Mouse (Mus musculus): ENCODE data around the gene Nodal. TPM values are rescaled to one million over a fixed set of nuclear protein-coding genes. Genes with fewer than 3 reads are reported as not detected.
"Not testable (repeated sequence)": the region's sequence is repeated elsewhere in the genome, so short reads cannot be mapped to it uniquely, and the experiment has no call there.

Nodal gene
- total RNA-seq, 1 experiment from 2014 or later, result not detected

DNA sequence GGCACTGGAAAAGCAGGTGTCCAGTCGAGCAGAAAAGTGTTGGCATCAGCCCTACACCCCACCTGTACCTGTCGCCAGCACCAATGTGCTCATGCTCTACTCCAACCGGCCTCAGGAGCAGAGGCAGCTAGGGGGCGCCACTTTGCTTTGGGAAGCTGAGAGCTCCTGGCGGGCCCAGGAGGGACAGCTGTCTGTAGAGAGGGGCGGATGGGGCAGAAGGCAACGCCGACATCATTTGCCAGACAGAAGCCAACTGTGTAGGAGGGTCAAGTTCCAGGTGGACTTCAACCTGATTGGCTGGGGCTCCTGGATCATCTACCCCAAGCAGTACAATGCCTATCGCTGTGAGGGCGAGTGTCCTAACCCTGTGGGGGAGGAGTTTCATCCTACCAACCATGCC, 5.5 kb downstream of the Nodal start:
- ATAC-seq (replicated peaks; ENCODE audit: insufficient number of reproducible peaks, low FRiP score, low TSS enrichment, poor library complexity, severe bottlenecking), result no peak

GRCm38 (mm10) chr10:61424500-61424899, 6.7 kb downstream of the Nodal start:
- ATAC-seq (replicated peaks; ENCODE audit: insufficient number of reproducible peaks, low FRiP score, low TSS enrichment, poor library complexity, severe bottlenecking), result no peak

- ATAC-seq (replicated peaks; ENCODE audit: insufficient number of reproducible peaks, low FRiP score, low TSS enrichment, poor library complexity, severe bottlenecking), result no peak
Measured at GRCm38 (mm10) chr10:61425047-61425446, 7.3 kb downstream of the Nodal start.

- ATAC-seq (replicated peaks; ENCODE audit: insufficient number of reproducible peaks, low FRiP score, low TSS enrichment, poor library complexity, severe bottlenecking), result no peak
Measured at GRCm38 (mm10) chr10:61426251-61426757, 8.5 kb downstream of the Nodal start.

DNA sequence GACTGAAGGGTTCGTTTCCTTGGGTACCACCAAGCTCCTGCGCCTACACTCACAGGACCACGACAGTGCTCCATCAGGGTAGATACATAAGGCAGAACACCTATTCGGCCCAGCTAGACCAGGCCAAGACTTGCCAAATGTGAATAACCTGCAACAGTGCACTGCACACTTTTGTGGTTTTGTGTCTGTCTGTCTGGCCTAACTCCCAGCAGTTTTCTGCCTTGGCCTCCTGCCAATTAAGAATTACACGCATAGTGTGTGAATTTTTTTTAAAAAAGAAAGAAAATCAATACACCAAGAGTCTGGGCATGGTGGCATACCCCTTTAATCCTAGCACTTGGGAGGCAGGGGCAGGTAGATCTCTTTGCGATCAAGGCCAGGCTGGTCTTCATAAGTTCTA, 10.2 kb downstream of the Nodal start:
- no peak for ATAC-seq (replicated peaks; ENCODE audit: insufficient number of reproducible peaks, low FRiP score, low TSS enrichment, poor library complexity, severe bottlenecking)

GRCm38 (mm10) chr10:61428416-61428815, 10.6 kb downstream of the Nodal start:
- no peak for ATAC-seq (replicated peaks; ENCODE audit: insufficient number of reproducible peaks, low FRiP score, low TSS enrichment, poor library complexity, severe bottlenecking)

GRCm38 (mm10) chr10:61429043-61429442, 11.3 kb downstream of the Nodal start:
- no peak for ATAC-seq (replicated peaks; ENCODE audit: insufficient number of reproducible peaks, low FRiP score, low TSS enrichment, poor library complexity, severe bottlenecking)

DNA sequence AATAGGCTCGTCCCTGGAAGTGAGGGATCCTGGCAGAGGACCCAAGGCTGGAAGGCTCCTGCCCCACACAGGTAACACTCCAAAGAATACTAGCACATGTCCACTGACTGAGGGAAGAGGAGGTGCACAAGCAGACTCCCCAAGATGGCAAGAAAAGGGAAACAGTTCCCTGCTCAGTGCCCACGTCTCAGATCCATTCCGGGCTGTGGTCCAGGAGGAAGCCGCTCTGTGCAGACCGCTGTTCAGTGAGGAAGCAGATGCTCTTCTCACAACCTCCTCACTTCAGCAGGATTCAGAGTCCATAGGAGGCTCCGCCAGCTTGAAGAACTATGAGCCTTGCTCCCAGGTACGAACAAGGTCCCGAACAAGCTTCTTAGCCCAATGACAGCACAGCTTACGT, 13.6 kb downstream of the Nodal start:
- no peak for ATAC-seq (replicated peaks; ENCODE audit: insufficient number of reproducible peaks, low FRiP score, low TSS enrichment, poor library complexity, severe bottlenecking)

GRCm38 (mm10) chr10:61440202-61440800, 22.5 kb downstream of the Nodal start:
- ATAC-seq (replicated peaks; ENCODE audit: insufficient number of reproducible peaks, low FRiP score, low TSS enrichment, poor library complexity, severe bottlenecking), result no peak

GRCm38 (mm10) chr10:61443456-61443855, 25.7 kb downstream of the Nodal start:
- ATAC-seq (replicated peaks; ENCODE audit: insufficient number of reproducible peaks, low FRiP score, low TSS enrichment, poor library complexity, severe bottlenecking), result no peak

DNA sequence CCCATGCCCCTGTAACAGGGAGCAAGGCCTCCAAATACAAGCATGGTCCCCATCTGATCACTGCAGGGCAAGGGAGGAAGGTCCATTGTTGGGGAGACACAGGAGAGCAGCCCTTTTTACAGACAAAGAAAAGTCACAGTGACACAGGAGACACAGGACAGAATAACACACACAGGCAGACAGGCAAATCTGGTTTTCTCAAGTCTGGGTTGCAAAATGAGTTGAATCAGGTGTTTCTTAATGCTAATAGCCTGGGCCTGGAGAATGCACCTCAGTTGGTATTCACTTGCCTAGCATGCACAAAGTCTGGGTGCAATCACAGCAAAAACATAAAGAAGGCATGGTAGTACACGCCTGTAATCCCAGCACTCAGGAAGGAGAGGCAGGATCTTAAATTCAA, 26.1 kb downstream of the Nodal start:
- ATAC-seq (replicated peaks; ENCODE audit: insufficient number of reproducible peaks, low FRiP score, low TSS enrichment, poor library complexity, severe bottlenecking), result no peak

GRCm38 (mm10) chr10:61445016-61445415, 27.2 kb downstream of the Nodal start:
- ATAC-seq (replicated peaks; ENCODE audit: insufficient number of reproducible peaks, low FRiP score, low TSS enrichment, poor library complexity, severe bottlenecking), result no peak

DNA sequence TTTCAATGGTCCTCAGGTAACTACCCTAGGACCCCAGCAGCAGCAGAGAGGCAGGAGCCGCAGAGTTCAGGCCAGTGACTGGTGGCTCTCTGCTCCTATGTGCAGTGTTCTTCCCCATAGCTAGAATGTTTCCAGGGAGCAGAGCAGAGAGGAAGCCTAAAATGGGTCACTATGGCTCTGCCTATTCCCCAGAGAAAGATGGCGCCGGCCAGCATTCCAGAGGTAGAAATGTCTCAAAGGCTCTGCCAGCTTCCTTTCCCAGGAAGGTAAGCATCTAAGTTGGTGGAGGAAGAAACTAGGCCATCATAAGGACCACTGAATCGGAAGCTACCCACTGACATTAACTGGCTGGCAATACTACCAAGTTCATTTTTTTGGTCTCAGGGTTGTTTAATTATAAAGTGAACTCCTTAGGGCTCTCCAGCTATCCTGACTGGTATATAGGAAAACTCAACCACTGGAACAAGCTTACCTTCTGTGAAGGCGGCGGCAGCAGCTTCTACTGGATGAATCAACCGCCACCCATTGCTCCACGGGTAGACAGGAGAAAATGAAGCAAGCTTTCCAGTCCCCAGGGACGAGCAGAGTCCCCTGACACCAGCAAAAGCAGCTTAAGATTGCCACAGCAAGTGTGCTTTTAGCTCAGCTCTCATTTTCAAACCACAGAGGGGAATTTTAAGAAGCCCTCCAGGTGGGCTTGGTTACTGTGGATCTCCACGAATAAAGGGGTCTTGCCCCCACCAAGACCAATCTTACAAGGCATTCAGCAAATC, 30.0 kb downstream of the Nodal start:
- no peak for ATAC-seq (replicated peaks; ENCODE audit: insufficient number of reproducible peaks, low FRiP score, low TSS enrichment, poor library complexity, severe bottlenecking)

DNA sequence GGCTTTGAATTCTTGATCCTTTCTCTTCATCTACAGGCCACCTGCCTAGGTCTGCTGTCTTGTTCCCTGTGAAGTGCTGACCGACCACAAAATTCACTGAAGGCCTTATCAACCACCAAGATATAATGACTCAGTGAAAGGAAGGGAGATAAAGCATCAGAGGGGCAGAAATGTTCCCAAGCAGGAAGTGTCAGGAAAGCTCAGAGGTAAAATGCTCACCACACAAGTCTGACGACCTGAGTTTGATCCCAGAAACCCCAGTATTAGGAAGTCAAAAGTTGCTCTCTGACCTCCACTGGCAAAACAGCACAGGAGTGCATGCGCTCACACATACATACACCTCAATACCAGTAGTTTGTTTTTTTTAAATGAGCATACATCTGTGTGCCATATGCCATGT, 31.1 kb downstream of the Nodal start:
- no peak for ATAC-seq (replicated peaks; ENCODE audit: insufficient number of reproducible peaks, low FRiP score, low TSS enrichment, poor library complexity, severe bottlenecking)

DNA sequence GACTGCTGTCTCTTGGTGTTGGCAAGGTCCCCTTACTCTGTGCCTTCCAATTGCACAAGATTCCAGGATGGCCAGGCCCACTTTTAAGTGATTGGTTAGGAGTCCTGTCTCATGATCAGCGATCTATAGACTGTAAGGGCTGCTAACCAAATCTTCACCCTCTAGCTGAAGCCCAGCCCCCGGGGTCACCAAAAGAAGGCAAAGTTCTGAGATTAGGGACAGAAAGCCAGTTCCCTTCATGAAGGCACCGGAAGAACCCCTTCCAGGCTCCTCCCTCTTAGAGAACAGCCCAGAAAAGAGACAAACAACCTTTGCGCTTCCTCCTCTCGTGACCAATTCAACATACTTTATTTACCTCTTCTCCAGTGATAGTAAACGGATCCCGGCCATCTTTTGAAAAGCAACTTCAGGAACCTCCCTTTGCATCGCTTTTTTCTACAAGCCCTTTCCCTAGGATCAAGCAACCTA, 33.7 kb downstream of the Nodal start:
- peak; percentile 36; the same call in 1 of the 2 replicates for ATAC-seq (replicated peaks; ENCODE audit: insufficient number of reproducible peaks, low FRiP score, low TSS enrichment, poor library complexity, severe bottlenecking)

- ATAC-seq (replicated peaks; ENCODE audit: insufficient number of reproducible peaks, low FRiP score, low TSS enrichment, poor library complexity, severe bottlenecking), result 0 out of 2 replicates have a peak, but pooled peaks have one; percentile 6
Measured at GRCm38 (mm10) chr10:61451931-61452617, 34.3 kb downstream of the Nodal start.

DNA sequence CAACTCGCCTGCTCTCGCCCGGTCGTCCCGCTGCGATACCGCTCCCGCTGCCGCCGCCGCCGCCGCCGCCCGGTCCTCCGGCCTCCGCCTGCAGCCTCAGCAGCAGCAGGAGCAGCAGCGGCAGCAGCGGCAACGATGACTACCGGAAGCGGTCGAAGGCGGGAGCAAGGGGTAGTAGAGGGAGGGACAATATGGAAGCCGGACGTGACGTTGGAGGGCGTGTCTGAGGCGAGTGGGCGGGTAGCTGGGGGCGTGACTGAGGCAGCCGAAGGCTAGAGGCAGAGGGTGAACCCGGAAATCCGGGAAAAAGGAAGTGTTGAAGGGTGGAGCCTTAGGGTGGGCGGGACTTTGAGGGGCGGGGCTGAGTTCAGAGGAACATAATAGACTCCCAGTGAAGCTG, 34.9 kb downstream of the Nodal start, which contains the start of gene Eif4ebp2:
Gene Eif4ebp2, minus strand, starts transcription at position 17 of the 400 bp plus-strand sequence.
- ATAC-seq (replicated peaks; ENCODE audit: insufficient number of reproducible peaks, low FRiP score, low TSS enrichment, poor library complexity, severe bottlenecking), result peak; percentile 98

DNA sequence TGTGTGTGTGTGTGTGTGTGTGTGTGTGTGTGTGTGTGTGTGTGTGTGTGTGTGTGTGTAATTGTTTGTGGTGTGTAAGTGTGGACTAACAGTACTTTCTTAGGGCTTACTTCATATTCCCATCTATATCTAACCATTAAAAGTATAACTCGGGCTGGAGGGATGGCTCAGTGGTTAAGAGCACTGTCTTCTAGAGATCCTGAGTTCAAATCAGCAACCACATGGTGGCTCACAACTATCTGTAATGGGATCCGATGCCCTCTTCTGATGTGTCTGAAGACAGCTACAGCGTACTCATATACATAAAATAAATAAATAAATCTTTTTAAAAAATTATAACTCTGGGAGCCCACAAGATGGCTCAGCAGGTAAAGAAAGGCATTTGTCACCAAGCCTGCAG, 35.4 kb downstream of the Nodal start:
- ATAC-seq (replicated peaks; ENCODE audit: insufficient number of reproducible peaks, low FRiP score, low TSS enrichment, poor library complexity, severe bottlenecking), result not testable (repeated sequence)

DNA sequence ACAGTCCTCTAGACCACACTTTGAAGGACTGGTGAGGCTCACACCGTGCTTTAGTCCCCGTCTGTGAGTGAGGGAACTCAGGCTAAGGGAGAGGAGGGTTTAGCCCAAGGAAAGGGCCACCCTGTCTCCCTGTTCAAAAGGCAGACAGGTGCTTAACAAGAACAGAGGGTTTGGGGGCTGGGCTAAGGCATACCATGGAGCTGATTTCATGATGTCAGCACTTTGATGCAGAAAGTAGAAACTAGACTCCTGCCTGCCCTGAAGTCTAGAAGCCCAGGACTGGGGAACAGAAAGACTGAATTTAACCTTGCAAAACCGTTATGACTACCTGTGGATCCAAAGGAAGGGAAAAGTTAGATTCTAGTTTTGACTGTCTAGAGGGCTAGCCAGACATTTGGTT, 39.4 kb downstream of the Nodal start:
- ATAC-seq (replicated peaks; ENCODE audit: insufficient number of reproducible peaks, low FRiP score, low TSS enrichment, poor library complexity, severe bottlenecking), result no peak

Measured in monocyte, adult 5-6 weeks (primary cell).